Mouse (Mus musculus) cerebellum, adult 2 months (tissue): ENCODE results near the gene BC051142.
"Not testable (repeated sequence)": the region's sequence is repeated elsewhere in the genome, so short reads cannot be mapped to it uniquely, and the experiment has no call there.

ENCODE experiments used
- CTCF ChIP-seq: fragments of 200-500 bp; IDR thresholded peaks from 2 replicates; pipeline ENCODE4 v1.5.1; 2011; ENCODE audit warnings: low read depth, mild to moderate bottlenecking, control low read depth, low read length, moderate library complexity, borderline replicate concordance; ENCODE audit not compliant: insufficient read depth
- POLR2A ChIP-seq: fragments of 200-500 bp; IDR thresholded peaks from 2 replicates; pipeline ENCODE4 v1.6.1; 2011; ENCODE audit warnings: low read length, control low read depth, borderline replicate concordance; ENCODE audit not compliant: insufficient read depth

GRCm38 (mm10) chr17:34495156-34495555, 96.5 kb downstream of the BC051142 start:
- TF ChIP-seq POLR2A, CTCF: not testable (repeated sequence)
